Mouse (Mus musculus): Measurements from ENCODE around the gene Wwc2. TPM values are rescaled to one million over a fixed set of nuclear protein-coding genes. Genes with fewer than 3 reads are reported as not detected.

Gene Wwc2
- total and polyA plus RNA-seq, 2 experiments from 2014 or later = 5.3 to 11.2 TPM

- H3K36me3 ChIP-seq (ENCODE audit: insufficient read depth, low read length) = no peaks in the 10 kb centered on the region
- no peak overlapping the region for H3K4me3 ChIP-seq (ENCODE audit: low read length)
- H3K27ac ChIP-seq = no peak overlapping the region
- H3K9me3 ChIP-seq (ENCODE audit: low read length) = no peaks in the 10 kb centered on the region
- no peak for DNase-seq (ENCODE audit: low spot score)
- H3K4me2 ChIP-seq (ENCODE audit: low read depth, low read length) = no peak overlapping the region
- no peaks in the 10 kb centered on the region for H3K27me3 ChIP-seq (ENCODE audit: insufficient read depth, low read length)
- no peak for TF ChIP-seq CTCF (IDR thresholded peaks at IDR 0.05; ENCODE audit: low read depth)
- 77% methylated on average over 11 of the region's 11 CpGs for WGBS
- H3K4me1 ChIP-seq (ENCODE audit: insufficient read depth, low read length) = 0 out of 2 replicates have a peak, but pooled peaks cover 3% of the 10 kb centered on the region
- no peak overlapping the region for H3K9ac ChIP-seq (replicated peaks; ENCODE audit: low read length)
- no peak for ATAC-seq
Measured at GRCm38 (mm10) chr8:47888841-47889570, 101.7 kb downstream of the Wwc2 start.

- DNase-seq (ENCODE audit: low spot score) (no peak), ATAC-seq (no peak)
- H3K4me3 ChIP-seq (ENCODE audit: low read length) = no peak overlapping the region
- H3K4me1 ChIP-seq (ENCODE audit: insufficient read depth, low read length) = no peaks in the 10 kb centered on the region
- H3K9me3 ChIP-seq (ENCODE audit: low read length) = no peaks in the 10 kb centered on the region
- no peak for TF ChIP-seq CTCF (IDR thresholded peaks at IDR 0.05; ENCODE audit: low read depth)
- 82% methylated on average over 5 of the region's 5 CpGs for WGBS
- H3K27me3 ChIP-seq (ENCODE audit: insufficient read depth, low read length) = no peaks in the 10 kb centered on the region
- H3K27ac ChIP-seq = no peak overlapping the region
- H3K36me3 ChIP-seq (ENCODE audit: insufficient read depth, low read length) = no peaks in the 10 kb centered on the region; the same call in 1 of the 2 replicates
- H3K9ac ChIP-seq (replicated peaks; ENCODE audit: low read length) = no peak overlapping the region
- H3K4me2 ChIP-seq (ENCODE audit: low read depth, low read length) = no peak overlapping the region
Measured at GRCm38 (mm10) chr8:47884306-47884705, 106.4 kb downstream of the Wwc2 start.

- Histone ChIP-seq H3K9me3 (ENCODE audit: low read length) (no peaks in the 10 kb centered on the region), H3K4me1 (ENCODE audit: insufficient read depth, low read length) (no peaks in the 10 kb centered on the region), H3K36me3 (ENCODE audit: insufficient read depth, low read length) (no peaks in the 10 kb centered on the region; the same call in 1 of the 2 replicates), H3K4me3 (ENCODE audit: low read length) (no peak overlapping the region), H3K27me3 (ENCODE audit: insufficient read depth, low read length) (no peaks in the 10 kb centered on the region), H3K27ac (no peak overlapping the region), H3K9ac (replicated peaks; ENCODE audit: low read length) (no peak overlapping the region), H3K4me2 (ENCODE audit: low read depth, low read length) (no peak overlapping the region)
- WGBS = 92% methylated on average over 8 of the region's 8 CpGs
- ATAC-seq = no peak
- no peak for DNase-seq (ENCODE audit: low spot score)
- no peak for TF ChIP-seq CTCF (IDR thresholded peaks at IDR 0.05; ENCODE audit: low read depth)
Measured at GRCm38 (mm10) chr8:47883739-47884138, 107.0 kb downstream of the Wwc2 start.

GRCm38 (mm10) chr8:47878516-47878915 is 112.2 kb downstream of the Wwc2 start:
- 72% methylated on average over 3 of the region's 3 CpGs for WGBS

GRCm38 (mm10) chr8:47875865-47876264 is 114.9 kb downstream of the Wwc2 start:
- TF ChIP-seq CTCF (IDR thresholded peaks at IDR 0.05; ENCODE audit: low read depth) = no peak
- DNase-seq (ENCODE audit: low spot score) (no peak), ATAC-seq (no peak)
- no peaks in the 10 kb centered on the region for H3K9me3 ChIP-seq (ENCODE audit: low read length)
- no peaks in the 10 kb centered on the region for H3K4me1 ChIP-seq (ENCODE audit: insufficient read depth, low read length)
- 95% methylated on average over 12 of the region's 12 CpGs for WGBS
- no peak overlapping the region for H3K4me2 ChIP-seq (ENCODE audit: low read depth, low read length)
- H3K27me3 ChIP-seq (ENCODE audit: insufficient read depth, low read length) = no peaks in the 10 kb centered on the region
- no peaks in the 10 kb centered on the region for H3K36me3 ChIP-seq (ENCODE audit: insufficient read depth, low read length)
- no peak overlapping the region for H3K9ac ChIP-seq (replicated peaks; ENCODE audit: low read length)
- no peak overlapping the region for H3K27ac ChIP-seq
- no peak overlapping the region for H3K4me3 ChIP-seq (ENCODE audit: low read length)

More at GRCm38 (mm10) chr8:47878516-47878915, 112.2 kb downstream of the Wwc2 start:
- no peak for ATAC-seq
- no peak for DNase-seq (ENCODE audit: low spot score)
- Histone ChIP-seq H3K36me3 (ENCODE audit: insufficient read depth, low read length) (no peaks in the 10 kb centered on the region; the same call in 1 of the 2 replicates), H3K9me3 (ENCODE audit: low read length) (no peaks in the 10 kb centered on the region), H3K27me3 (ENCODE audit: insufficient read depth, low read length) (no peaks in the 10 kb centered on the region), H3K9ac (replicated peaks; ENCODE audit: low read length) (no peak overlapping the region), H3K4me3 (ENCODE audit: low read length) (no peak overlapping the region), H3K4me1 (ENCODE audit: insufficient read depth, low read length) (no peaks in the 10 kb centered on the region), H3K4me2 (ENCODE audit: low read depth, low read length) (no peak overlapping the region), H3K27ac (no peak overlapping the region)
- no peak for TF ChIP-seq CTCF (IDR thresholded peaks at IDR 0.05; ENCODE audit: low read depth)

- H3K27ac ChIP-seq = no peak overlapping the region
- no peaks in the 10 kb centered on the region for H3K9me3 ChIP-seq (ENCODE audit: low read length)
- H3K9ac ChIP-seq (replicated peaks; ENCODE audit: low read length) = no peak overlapping the region
- DNase-seq (ENCODE audit: low spot score) (no peak), ATAC-seq (no peak)
- no peaks in the 10 kb centered on the region for H3K36me3 ChIP-seq (ENCODE audit: insufficient read depth, low read length)
- no peak for TF ChIP-seq CTCF (IDR thresholded peaks at IDR 0.05; ENCODE audit: low read depth)
- WGBS = 69% methylated on average over 13 of the region's 13 CpGs
- H3K4me1 ChIP-seq (ENCODE audit: insufficient read depth, low read length) = no peaks in the 10 kb centered on the region
- no peak overlapping the region for H3K4me3 ChIP-seq (ENCODE audit: low read length)
- no peaks in the 10 kb centered on the region for H3K27me3 ChIP-seq (ENCODE audit: insufficient read depth, low read length)
- no peak overlapping the region for H3K4me2 ChIP-seq (ENCODE audit: low read depth, low read length)
Measured at GRCm38 (mm10) chr8:47874497-47875178, 116.1 kb downstream of the Wwc2 start.

All from hindbrain, postnatal 0 days (tissue).